Mouse (Mus musculus) heart, postnatal 10 days (tissue): ENCODE results near the gene Chd8. TPM values are rescaled to one million over a fixed set of nuclear protein-coding genes. Genes with fewer than 3 reads are reported as not detected.

Source experiments
- DNase-seq, 2 experiments: peaks; one replicate each; pipeline ENCODE4 v3.0.0; 2021
- intact Hi-C: fragments of 180-260 bp; cut with DNase I; formaldehyde crosslinking; loops from one replicate; pipeline ENCODE4 v1.15.1; 2025
- total RNA-seq, 2 experiments: library from RNA; stranded (reverse); gene quantifications; 2 replicates each; pipeline ENCODE4 v1.2.3; 2021

Gene Chd8
- total RNA-seq, 2 experiments from 2014 or later = 60.3 to 67.6 TPM

DNA sequence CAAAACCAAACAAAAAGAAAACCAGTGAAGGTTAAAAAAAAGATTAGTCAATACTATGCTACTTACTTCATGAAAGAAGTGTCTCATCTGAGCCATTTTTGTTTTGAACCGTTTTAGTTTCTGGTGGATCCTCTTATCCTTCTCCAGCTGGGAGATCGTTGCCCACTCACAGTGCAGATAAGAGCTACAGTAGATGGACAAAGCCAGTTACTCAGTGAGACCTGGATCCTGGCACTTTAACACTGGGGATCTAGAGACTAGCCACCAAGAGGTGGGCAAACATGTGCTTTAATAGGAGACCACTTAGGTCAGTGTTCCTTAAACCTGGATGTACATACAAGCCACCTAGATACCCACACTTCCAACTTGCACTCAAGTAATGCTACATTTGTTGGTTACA lies 31.6 kb downstream of the Chd8 start:
- no peak for DNase-seq
- intact Hi-C loops = no loop called here

DNA sequence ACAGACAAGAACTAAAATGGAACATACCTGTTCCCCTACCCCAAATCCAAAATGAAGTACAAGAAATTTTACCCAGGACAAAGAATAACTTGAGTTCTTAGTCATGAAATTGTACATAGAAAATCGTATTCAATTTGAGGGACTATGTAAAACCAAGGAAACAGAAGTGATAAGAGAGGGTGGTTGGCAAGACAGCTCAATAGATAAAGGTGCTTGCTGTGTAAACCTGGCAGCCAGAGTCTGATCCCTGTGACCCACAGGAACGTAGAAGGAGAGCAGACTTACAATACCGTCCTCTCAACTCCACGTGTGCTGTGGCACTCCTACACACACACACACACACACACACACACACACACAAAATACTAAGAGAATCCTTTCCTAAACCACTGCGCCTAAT lies 40.3 kb downstream of the Chd8 start:
- DNase-seq = no peak
- intact Hi-C loops = no loop called here

DNA sequence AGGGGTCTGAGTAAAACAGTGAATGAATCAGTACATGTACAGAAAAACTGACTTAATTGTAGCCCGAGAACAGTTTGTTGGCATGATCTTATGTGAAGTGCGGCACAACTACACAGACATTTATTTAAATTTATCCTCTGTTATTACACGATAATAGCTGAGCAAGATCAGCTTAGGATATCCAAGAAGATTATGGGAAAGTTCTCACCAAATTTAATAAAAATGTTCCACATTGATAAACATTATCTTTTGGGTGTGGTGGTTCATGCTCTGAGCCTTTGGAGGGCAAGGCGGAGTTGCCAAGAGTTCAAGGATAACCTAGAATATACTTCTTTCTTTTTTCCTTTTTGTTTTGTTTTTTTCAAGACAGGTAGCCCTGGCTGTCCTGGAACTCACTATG lies 58.2 kb downstream of the Chd8 start:
- no peak for DNase-seq

DNA sequence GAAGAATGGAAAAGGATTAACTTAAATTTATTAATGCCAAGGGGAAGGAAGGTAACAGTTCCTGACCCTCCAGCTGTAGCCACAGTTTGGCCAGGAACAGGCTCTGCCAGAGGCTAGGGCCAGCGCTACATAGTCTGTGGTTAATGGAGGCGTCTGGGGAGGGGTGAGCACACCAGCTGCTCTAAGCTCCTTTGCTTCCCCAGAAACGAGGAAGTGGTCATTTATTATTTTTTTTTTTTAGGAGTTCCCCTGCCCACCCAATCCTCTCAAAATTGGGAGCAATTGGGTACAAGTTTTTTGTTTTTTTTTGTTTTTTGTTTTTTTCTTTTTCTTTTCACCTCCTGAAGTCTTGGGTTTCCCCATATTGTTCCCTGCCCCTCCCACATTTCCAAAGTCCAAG lies 59.4 kb downstream of the Chd8 start:
- intact Hi-C loops = loop anchor here (5.0 to 10.0 kb wide), 2 partner anchors 76 to 313 kb away; partner anchors contain the start of gene Mettl17
- peak in 1 of 2 experiments; percentile 12 for DNase-seq

More for the DNA sequence above, 58.2 kb downstream of the Chd8 start:
- intact Hi-C loops = loop anchor here (5.0 to 10.0 kb wide), 2 partner anchors 77 to 315 kb away; partner anchors contain the start of gene Mettl17

DNA sequence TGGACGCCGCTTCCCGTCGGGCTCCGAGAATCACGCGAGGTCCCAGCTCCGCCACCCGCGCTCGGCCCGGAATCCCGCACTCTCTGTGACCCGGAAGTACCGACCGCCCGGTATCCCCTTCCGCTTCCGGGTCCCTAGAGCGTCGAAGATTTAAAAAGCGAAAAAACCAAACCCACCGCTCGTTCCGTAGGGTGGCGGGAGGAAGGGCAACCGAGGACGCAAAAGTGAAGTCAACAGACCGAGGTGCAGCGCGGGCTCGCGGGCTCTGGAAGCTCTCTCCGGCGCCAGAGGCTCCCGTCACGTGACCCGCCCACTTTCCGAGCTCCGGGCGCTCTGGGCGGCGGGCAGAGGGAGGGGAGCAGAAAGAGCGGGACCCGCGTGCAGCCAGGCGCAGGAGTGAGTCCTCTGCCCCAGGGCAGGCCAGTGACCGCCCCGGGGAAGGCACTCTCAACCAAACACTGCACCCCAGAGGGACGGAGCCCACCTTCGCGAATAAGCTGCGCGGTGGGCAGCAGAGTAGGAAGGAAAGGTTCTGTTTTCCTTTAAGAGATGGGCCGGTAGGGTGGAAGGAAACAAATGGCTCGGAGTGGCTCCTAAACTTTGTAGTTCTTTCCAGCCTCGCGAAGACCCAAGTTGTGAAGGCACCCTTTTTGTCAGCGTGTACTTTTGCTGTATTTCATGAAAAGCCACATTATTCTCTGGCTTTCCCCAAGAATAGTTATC lies 60.3 kb downstream of the Chd8 start, which contains the start of gene Supt16:
Supt16 (minus strand) TSS at position 261 of the 723 bp plus-strand sequence.
- DNase-seq = peak; percentile 87 to 90
- intact Hi-C loops = loop anchor here (5.0 to 10.0 kb wide), 2 partner anchors 75 to 313 kb away; partner anchors contain the start of gene Mettl17

DNA sequence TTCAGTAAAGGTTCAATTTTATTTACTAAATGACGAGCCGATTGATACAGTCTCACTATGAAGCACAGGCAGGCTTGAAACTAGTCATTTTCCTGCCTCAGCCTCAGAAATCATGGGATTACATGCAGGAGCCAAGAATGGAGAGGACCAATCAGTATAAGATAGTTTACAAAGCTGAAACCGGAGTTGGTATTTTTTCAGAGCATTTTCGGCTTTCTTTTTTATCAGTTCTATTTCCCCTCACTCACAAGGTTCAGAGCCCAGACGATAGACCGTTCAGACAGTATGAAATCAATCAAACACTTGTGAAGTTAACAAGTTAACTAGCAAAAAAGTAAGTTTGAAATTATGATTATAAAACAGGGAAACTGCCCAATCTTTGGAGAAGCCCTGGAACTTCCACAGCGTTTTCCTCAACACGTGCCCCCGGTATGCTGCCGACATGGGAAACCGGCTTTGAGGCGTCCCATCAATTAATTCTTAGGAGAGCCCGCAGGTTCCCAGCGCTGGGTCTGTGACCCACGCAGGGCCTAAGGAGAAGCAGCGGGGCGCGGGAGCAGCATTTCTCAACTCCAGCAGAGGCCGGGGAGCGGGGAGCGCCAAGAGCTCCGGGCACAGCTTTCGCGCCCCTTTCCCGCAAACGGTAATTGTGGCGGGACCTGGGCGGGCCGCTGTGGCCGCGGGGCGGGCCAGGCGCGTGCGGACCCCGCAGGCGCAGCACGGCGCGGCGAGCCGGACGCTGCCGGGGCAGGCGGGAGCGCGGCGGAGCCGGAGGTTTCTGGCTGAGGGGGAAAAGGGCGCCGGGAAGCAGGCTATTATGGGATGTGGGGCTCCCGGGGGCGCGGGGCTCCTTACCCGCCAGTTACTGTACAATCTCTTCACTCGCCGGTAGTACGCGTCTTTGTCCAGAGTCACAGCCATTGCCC lies 61.1 kb downstream of the Chd8 start:
- intact Hi-C loops = loop anchor here (5.0 to 10.0 kb wide), 2 partner anchors 74 to 312 kb away; partner anchors contain the start of gene Mettl17
- DNase-seq = peak in 1 of 2 experiments; percentile 32

DNA sequence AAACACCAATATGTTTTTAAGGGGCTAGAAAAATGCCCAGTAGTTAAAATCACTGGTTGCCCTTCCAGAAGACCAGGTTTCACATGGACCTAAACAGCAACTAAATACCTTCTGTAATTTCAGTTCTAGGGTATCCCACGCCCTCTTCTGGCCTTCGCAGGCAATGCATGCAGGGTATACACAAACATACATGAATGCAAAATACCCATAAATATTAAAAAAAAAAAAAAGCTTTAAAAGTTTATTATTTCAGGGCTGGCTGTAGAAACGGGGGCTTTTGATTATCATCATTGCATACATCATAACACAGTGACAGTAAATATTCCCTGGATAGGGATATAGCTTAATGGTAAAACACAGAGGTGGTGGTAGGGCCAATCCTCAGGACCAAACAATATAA lies 61.9 kb downstream of the Chd8 start:
- peak; percentile 18 to 64 for DNase-seq
- intact Hi-C loops = loop anchor here (5.0 to 10.0 kb wide), 2 partner anchors 73 to 311 kb away; partner anchors contain the start of gene Mettl17

DNA sequence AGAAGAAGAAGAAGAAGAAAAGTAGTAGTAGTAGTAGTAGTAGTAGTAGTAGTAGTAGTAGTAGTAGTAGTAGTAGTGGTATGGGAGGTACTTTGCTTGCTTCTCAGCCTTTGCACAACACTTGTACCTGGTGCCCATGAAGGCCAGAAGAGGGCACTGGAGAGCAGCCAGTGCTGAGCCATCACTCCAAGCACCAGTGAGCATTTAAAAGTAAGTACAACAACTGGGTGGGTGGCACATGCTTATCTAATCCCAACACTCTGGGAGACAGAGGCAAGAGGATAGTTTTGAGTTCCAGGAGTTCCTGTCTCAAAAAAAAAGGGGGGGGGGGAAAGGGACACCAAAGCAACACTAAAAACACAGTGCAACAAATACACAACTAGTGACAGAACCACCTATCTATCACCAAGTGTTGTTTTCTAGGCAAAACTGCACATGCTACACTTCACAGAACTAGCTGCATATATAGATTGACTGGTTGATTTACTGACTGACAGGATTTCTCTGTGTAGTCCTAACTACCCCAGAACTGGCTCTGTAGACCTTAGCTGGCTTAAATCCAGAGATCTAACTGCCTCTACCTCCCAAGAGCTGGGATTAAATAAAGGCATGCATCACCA lies 66.7 kb downstream of the Chd8 start:
- intact Hi-C loops = loop anchor here (10.0 kb wide), 1 partner anchor 306 kb away; the partner anchor contains the start of gene Mettl17
- peak; percentile 29 to 48 for DNase-seq

DNA sequence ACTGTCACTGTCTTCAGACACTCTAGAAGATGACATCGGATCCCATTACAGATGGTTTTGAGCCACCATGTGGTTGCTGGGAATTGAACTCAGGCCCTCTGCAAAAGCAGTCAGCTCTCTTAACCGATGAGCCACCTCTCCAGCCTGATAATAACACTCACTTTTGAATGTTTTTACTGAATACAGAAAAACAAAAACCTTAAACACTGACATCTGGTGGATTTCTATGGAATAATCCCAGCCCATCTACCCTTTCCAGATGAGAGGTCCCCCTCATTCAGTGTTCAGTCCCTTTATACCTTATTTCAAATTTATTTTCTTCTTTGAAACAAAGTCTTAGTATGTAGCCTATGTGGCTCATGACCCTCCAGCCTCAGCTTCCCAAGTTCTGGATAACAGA lies 68.1 kb downstream of the Chd8 start:
- intact Hi-C loops = no loop called here
- DNase-seq = peak in 1 of 2 experiments; percentile 5

DNA sequence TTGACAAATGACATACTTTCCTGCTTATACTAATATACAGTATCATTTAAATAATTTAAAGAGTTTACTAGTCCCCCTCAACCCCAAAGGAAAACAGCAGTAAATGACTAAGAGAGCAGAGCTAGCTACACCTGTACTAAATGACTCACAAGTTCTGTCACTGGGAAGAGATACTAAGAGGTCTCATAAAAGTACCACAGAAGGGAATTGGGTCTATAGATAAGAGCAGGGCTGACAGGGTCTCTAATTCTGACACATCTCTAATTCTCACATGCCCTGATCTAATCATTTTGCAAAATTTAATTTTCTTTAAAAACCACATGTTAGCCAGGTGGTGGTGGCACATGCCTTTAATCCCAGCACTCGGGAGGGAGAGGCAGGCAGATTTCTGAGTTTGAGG lies 68.8 kb downstream of the Chd8 start:
- no peak for DNase-seq
- intact Hi-C loops = no loop called here

DNA sequence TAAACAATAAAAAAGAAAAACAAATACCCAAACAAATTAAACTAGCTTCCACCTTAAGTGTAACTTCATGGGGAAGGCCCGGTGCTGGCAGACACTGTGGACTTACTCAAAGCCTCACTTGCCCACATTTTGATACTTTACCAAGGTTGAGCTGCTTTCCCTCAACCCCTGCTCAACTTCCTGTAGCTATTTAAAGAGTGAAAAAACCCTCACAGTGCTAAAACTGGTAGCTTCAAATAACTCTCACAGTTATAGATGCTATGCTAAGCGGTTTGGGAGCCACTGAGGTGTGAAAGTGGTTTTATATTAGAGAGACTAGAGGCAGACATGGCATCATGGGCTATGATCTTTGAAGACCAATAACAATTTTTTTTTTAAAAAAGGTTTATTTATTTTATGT lies 91.0 kb downstream of the Chd8 start:
- DNase-seq = no peak

DNA sequence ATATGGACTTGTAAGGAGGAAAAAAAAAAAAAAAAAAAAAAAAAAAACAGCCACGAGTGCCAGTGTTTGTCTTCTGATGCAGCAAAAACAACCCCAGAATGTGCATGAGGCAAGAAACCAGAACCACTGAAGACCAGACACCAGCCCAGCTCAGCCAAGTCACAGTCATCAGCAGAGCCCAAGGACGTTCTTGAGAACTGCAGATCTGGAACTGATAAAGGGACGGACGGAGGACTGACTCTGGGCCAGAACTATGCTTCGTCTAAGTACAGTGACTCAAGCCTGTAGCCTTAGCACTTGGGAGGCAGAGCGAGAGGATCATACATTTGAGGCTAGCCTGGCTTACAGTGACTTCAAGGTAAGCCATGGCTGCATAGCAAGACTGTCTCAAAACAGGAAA lies 96.7 kb downstream of the Chd8 start:
- DNase-seq = no peak
- intact Hi-C loops = no loop called here

More for the DNA sequence above, 91.0 kb downstream of the Chd8 start:
- intact Hi-C loops = no loop called here

DNA sequence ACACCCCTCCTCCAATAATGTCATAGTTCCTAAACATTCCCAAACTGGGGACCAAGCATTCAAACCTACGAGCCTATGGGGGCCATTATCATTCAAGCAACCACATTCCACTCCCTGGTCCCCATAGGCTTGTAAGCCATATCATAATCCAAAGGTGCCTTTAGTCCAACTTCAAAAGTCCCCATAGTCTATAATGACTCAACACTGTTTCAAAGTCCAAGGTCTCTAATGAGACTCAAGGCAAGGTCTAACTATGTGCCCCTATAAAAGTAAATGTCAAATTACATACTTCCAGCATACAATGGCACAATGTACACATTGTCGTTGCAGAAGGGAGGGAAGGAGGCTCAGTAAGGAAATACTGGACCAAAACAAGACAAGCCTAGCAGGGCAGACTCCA lies 102.6 kb downstream of the Chd8 start:
- intact Hi-C loops = no loop called here
- no peak for DNase-seq

DNA sequence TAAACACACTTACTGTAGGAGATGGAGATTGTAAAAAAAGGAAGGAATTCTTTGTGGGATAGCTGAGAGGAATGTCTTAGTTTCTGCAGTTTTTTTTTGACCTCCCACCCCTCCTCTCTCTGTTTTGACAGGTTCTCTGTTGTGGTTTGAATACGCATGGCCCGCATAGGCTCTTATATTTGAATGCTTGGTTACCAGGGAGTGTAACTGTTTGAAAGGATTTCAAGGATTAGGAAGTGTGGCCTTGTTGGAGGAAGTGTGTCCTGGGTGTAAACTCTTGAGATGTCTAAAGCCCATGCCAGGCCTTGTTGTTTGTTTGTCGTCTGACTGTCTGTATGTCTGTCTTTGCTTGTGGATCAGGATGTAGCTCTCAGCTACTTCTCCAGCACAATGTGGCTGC lies 105.0 kb downstream of the Chd8 start:
- intact Hi-C loops = no loop called here
- DNase-seq = no peak

DNA sequence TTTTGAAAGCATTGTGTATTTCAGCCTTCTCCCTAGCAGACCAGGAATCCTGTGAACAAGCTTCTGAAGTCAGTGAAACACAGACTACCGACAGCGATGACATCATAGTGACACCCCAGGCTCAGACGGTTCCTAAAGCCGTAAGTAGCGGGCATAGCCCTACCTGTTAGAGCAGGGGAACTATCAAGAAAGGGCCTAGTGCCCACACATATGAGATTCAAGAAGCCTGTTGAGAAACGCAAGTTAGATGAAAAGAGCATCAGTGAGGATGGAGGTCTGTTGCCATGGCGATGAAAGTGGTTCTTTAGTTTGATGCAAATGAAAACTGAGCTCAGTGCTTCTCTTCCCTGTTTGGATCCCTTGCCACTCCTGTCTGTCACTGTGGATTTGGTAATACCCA lies 105.4 kb downstream of the Chd8 start:
- DNase-seq = no peak
- intact Hi-C loops = no loop called here

DNA sequence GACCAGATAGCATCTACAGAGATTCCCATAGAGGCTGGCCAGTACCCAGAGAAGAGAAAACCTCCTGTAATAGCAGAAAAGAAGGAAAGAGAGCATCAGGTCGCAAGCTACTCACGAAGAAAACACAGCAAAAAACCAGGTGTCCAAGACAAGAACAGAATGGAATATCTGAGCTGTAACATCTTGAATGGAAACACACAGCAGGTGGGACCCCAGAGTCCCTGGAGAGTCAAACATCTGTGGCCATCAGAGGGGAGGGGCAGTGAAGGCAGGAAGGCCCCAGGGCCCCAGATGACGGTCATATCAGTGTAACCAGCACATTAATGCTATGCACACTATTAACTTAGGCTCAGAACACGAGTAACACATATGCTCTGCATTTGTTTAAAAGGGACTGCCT lies 107.7 kb downstream of the Chd8 start:
- intact Hi-C loops = no loop called here
- DNase-seq = no peak

Other genes starting within 250 kb of the Chd8 start
- 1 to 10 TPM in 1 of 2 experiments, under 1 TPM in 1; 0.82 to 1.7 TPM for gene Tmem253, start 242.1 kb downstream of the Chd8 start, total RNA-seq
- gene Zfp219, start 237.0 kb downstream of the Chd8 start, total RNA-seq = 10 to 100 TPM; 33.8 to 38.0 TPM
- gene Olfr221, start 215.3 kb downstream of the Chd8 start, total RNA-seq = not detected
- 100 to 1,000 TPM; 145 to 165 TPM for gene Hnrnpc, start 153.8 kb downstream of the Chd8 start, total RNA-seq
- gene Rpgrip1, start 147.1 kb downstream of the Chd8 start, total RNA-seq = under 1 TPM; 0.45 to 0.97 TPM
- 10 to 100 TPM; 33.8 to 37.2 TPM for gene Supt16, start 60.4 kb downstream of the Chd8 start, total RNA-seq
- 10 to 100 TPM; 35.5 to 36.8 TPM for gene Tox4, start 21.4 kb upstream of the Chd8 start, total RNA-seq
- 10 to 100 TPM in 1 of 2 experiments, 1 to 10 TPM in 1; 7.6 to 10.6 TPM for gene Rab2b, start 21.8 kb upstream of the Chd8 start, total RNA-seq
- 10 to 100 TPM; 15.7 to 18.8 TPM for gene Mettl3, start 47.3 kb upstream of the Chd8 start, total RNA-seq
- 1 to 10 TPM; 4.6 to 5.7 TPM for gene Sall2, start 71.0 kb upstream of the Chd8 start, total RNA-seq
- gene Olfr1513, start 98.6 kb upstream of the Chd8 start, total RNA-seq = not detected
- gene Olfr1512, start 121.4 kb upstream of the Chd8 start, total RNA-seq = not detected
- not detected for gene Olfr1511, start 139.6 kb upstream of the Chd8 start, total RNA-seq
- not detected for gene Olfr1510, start 156.6 kb upstream of the Chd8 start, total RNA-seq
- gene Olfr1509, start 185.2 kb upstream of the Chd8 start, total RNA-seq = not detected
- not detected for gene Olfr1508, start 209.7 kb upstream of the Chd8 start, total RNA-seq
- gene Olfr1507, start 238.0 kb upstream of the Chd8 start, total RNA-seq = not detected